Mouse (Mus musculus) neural tube, embryonic 12.5 days (tissue): ENCODE results near the gene Gm49373. TPM values are rescaled to one million over a fixed set of nuclear protein-coding genes. Genes with fewer than 3 reads are reported as not detected.

ENCODE experiments used
- ATAC-seq: fragments of 200-750 bp; cut with Nextera tagmentation; 2 replicates; pipeline ENCODE4 v1.8.0; 2017; ENCODE audit warnings: low read depth, mild to moderate bottlenecking, moderate TSS enrichment, moderate library complexity; ENCODE audit not compliant: low FRiP score
- H3K27ac ChIP-seq: fragments of 300-500 bp; sonication (generic); 2 replicates; pipeline ENCODE4 v1.5.1; 2016
- H3K27me3 ChIP-seq: fragments of 300-500 bp; sonication (generic); replicated peaks from 2 replicates; pipeline ENCODE4 v1.6.1; 2016; ENCODE audit warnings: mild to moderate bottlenecking
- H3K36me3 ChIP-seq: fragments of 300-500 bp; sonication (generic); 2 replicates; pipeline ENCODE4 v1.6.1; 2016; ENCODE audit warnings: mild to moderate bottlenecking
- H3K4me1 ChIP-seq: fragments of 300-500 bp; sonication (generic); 2 replicates; pipeline ENCODE4 v1.6.1; 2016
- H3K4me2 ChIP-seq: fragments of 300-500 bp; sonication (generic); replicated peaks from 2 replicates; pipeline ENCODE4 v1.6.1; 2016; ENCODE audit warnings: mild to moderate bottlenecking
- H3K4me3 ChIP-seq: fragments of 300-500 bp; sonication (generic); 2 replicates; pipeline ENCODE4 v1.5.1; 2016
- H3K9ac ChIP-seq: fragments of 300-500 bp; sonication (generic); 2 replicates; pipeline ENCODE4 v1.6.1; 2016; ENCODE audit warnings: mild to moderate bottlenecking
- H3K9me3 ChIP-seq: fragments of 300-500 bp; sonication (generic); 2 replicates; pipeline ENCODE4 v1.6.1; 2016; ENCODE audit warnings: mild to moderate bottlenecking
- WGBS: fragments of 180-500 bp; shearing (Covaris S2); methylation state at CpG from one replicate; pipeline ENCODE4 v1.1.7; 2016; 5-methylcytosine and 5-hydroxymethylcytosine counted together
- polyA plus RNA-seq: library from polyadenylated mRNA; unstranded; fragments of >200 nt; fragmentation: Nextera tagmentation; extraction: Ambion mirVana; gene quantifications from 2 replicates; pipeline ENCODE4 v1.2.1, GENCODE M21; 2016

The Gm49373 gene
- polyA plus RNA-seq, 1 experiment from 2014 or later: 1.7 TPM

- no peaks in the 10 kb centered on the region for H3K9me3 ChIP-seq
- WGBS: 89% methylated on average over 8 of the region's 8 CpGs
- no peaks in the 10 kb centered on the region; the same call in 1 of the 2 replicates for H3K36me3 ChIP-seq
- no peak overlapping the region for H3K4me3 ChIP-seq
- no peaks in the 10 kb centered on the region for H3K4me1 ChIP-seq
- H3K27me3 ChIP-seq: no peaks in the 10 kb centered on the region
- no peak overlapping the region for H3K9ac ChIP-seq
- ATAC-seq: no peak
- no peak overlapping the region for H3K4me2 ChIP-seq
- H3K27ac ChIP-seq: no peak overlapping the region
Measured at GRCm38 (mm10) chr9:21097793-21098192, 24.9 kb upstream of the Gm49373 start.

GRCm38 (mm10) chr9:21095958-21096357 is 23.1 kb upstream of the Gm49373 start:
- no peak overlapping the region for H3K4me2 ChIP-seq
- no peaks in the 10 kb centered on the region for H3K9me3 ChIP-seq
- no peak overlapping the region for H3K27ac ChIP-seq
- no peaks in the 10 kb centered on the region; the same call in 1 of the 2 replicates for H3K36me3 ChIP-seq
- peaks cover 2% of the 10 kb centered on the region for H3K4me1 ChIP-seq
- no peak overlapping the region for H3K9ac ChIP-seq
- 89% methylated on average over 4 of the region's 4 CpGs for WGBS
- ATAC-seq: no peak
- H3K4me3 ChIP-seq: no peak overlapping the region
- H3K27me3 ChIP-seq: no peaks in the 10 kb centered on the region

- Histone ChIP-seq H3K4me1 (peaks cover 12% of the 10 kb centered on the region), H3K27ac (no peak overlapping the region)
- ATAC-seq: no peak
Measured at GRCm38 (mm10) chr9:21093423-21093822, 20.5 kb upstream of the Gm49373 start.

GRCm38 (mm10) chr9:21091707-21092320 is 18.9 kb upstream of the Gm49373 start, which contains the start of the genes Gm38431 and Raver1:
TSS of gene Gm38431 (minus strand) at chr9:21091997.
TSS of gene Raver1 (minus strand) at chr9:21092008.
- Histone ChIP-seq H3K9ac (peak within 1 kb of the TSS; percentile 65), H3K4me2 (peak within 1 kb of the TSS; percentile 90), H3K27ac (peak within 1 kb of the TSS; percentile 69), H3K27me3 (no peaks in the 10 kb centered on the region), H3K4me1 (peaks cover 12% of the 10 kb centered on the region), H3K36me3 (peaks cover 34% of the 10 kb centered on the region), H3K4me3 (peak within 1 kb of the TSS; percentile 64), H3K9me3 (no peaks in the 10 kb centered on the region)
- peak; percentile 99 for ATAC-seq
- WGBS: under 1% methylated on average over 54 of the region's 54 CpGs

More at GRCm38 (mm10) chr9:21093423-21093822, 20.5 kb upstream of the Gm49373 start:
- Histone ChIP-seq H3K9ac (no peak overlapping the region), H3K27me3 (no peaks in the 10 kb centered on the region), H3K9me3 (no peaks in the 10 kb centered on the region), H3K36me3 (peaks cover 18% of the 10 kb centered on the region), H3K4me2 (no peak overlapping the region), H3K4me3 (no peak overlapping the region)
- 95% methylated on average over 9 of the region's 9 CpGs for WGBS

GRCm38 (mm10) chr9:21090972-21091706 is 18.2 kb upstream of the Gm49373 start:
- 5% methylated on average over 24 of the region's 24 CpGs for WGBS
- peaks cover 41% of the 10 kb centered on the region for H3K36me3 ChIP-seq
- H3K4me2 ChIP-seq: peak overlapping the region; percentile 90
- peak overlapping the region; percentile 65 for H3K9ac ChIP-seq
- peak overlapping the region; percentile 64 for H3K4me3 ChIP-seq
- peaks cover 12% of the 10 kb centered on the region for H3K4me1 ChIP-seq
- no peaks in the 10 kb centered on the region for H3K27me3 ChIP-seq
- peak overlapping the region; percentile 69 for H3K27ac ChIP-seq
- no peaks in the 10 kb centered on the region for H3K9me3 ChIP-seq
- peak; percentile 37 for ATAC-seq

GRCm38 (mm10) chr9:21090537-21090936 is 17.6 kb upstream of the Gm49373 start:
- no peaks in the 10 kb centered on the region for H3K9me3 ChIP-seq
- peak overlapping the region; percentile 65 for H3K9ac ChIP-seq
- no peaks in the 10 kb centered on the region for H3K27me3 ChIP-seq
- 84% methylated on average over 1 of the region's 1 CpGs for WGBS
- H3K4me1 ChIP-seq: peaks cover 12% of the 10 kb centered on the region
- H3K4me2 ChIP-seq: peak overlapping the region; percentile 90
- peak overlapping the region; percentile 64 for H3K4me3 ChIP-seq
- no peak for ATAC-seq
- H3K36me3 ChIP-seq: peaks cover 47% of the 10 kb centered on the region
- no peak overlapping the region for H3K27ac ChIP-seq

- Histone ChIP-seq H3K4me1 (no peaks in the 10 kb centered on the region), H3K4me2 (no peak overlapping the region), H3K9ac (no peak overlapping the region), H3K27ac (no peak overlapping the region), H3K9me3 (no peaks in the 10 kb centered on the region), H3K36me3 (peaks cover 89% of the 10 kb centered on the region), H3K4me3 (no peak overlapping the region), H3K27me3 (no peaks in the 10 kb centered on the region)
- no peak for ATAC-seq
- 94% methylated on average over 3 of the region's 3 CpGs for WGBS
Measured at GRCm38 (mm10) chr9:21083324-21083723, 10.4 kb upstream of the Gm49373 start.

- Histone ChIP-seq H3K9ac (no peak overlapping the region), H3K4me1 (no peaks in the 10 kb centered on the region), H3K4me2 (no peak overlapping the region), H3K4me3 (no peak overlapping the region), H3K27ac (no peak overlapping the region), H3K27me3 (no peaks in the 10 kb centered on the region), H3K36me3 (peaks cover 88% of the 10 kb centered on the region), H3K9me3 (no peaks in the 10 kb centered on the region)
- ATAC-seq: no peak
- 89% methylated on average over 9 of the region's 9 CpGs for WGBS
Measured at GRCm38 (mm10) chr9:21081127-21081526, 8.2 kb upstream of the Gm49373 start.

- Histone ChIP-seq H3K4me1 (peaks cover 13% of the 10 kb centered on the region), H3K36me3 (peaks cover 62% of the 10 kb centered on the region), H3K27me3 (no peaks in the 10 kb centered on the region), H3K27ac (no peak overlapping the region), H3K9ac (no peak overlapping the region), H3K4me2 (no peak overlapping the region), H3K4me3 (no peak overlapping the region), H3K9me3 (no peaks in the 10 kb centered on the region)
- ATAC-seq: no peak
- 91% methylated on average over 3 of the region's 3 CpGs for whole genome bisulfite sequencing
Measured at GRCm38 (mm10) chr9:21075625-21076024, 2.7 kb upstream of the Gm49373 start.

- Histone ChIP-seq H3K9ac (no peak overlapping the region), H3K9me3 (no peaks in the 10 kb centered on the region), H3K36me3 (peaks cover 50% of the 10 kb centered on the region), H3K4me3 (no peak overlapping the region), H3K4me2 (no peak overlapping the region), H3K4me1 (peaks cover 13% of the 10 kb centered on the region), H3K27ac (no peak overlapping the region), H3K27me3 (no peaks in the 10 kb centered on the region)
- WGBS: 85% methylated on average over 1 of the region's 1 CpGs
- no peak for ATAC-seq
Measured at GRCm38 (mm10) chr9:21074173-21074572, 1.3 kb upstream of the Gm49373 start.

GRCm38 (mm10) chr9:21072641-21073040 is 255 bp downstream of the Gm49373 start:
- Histone ChIP-seq H3K4me2 (peak overlapping the region; percentile 83), H3K27ac (no peak overlapping the region), H3K4me1 (peaks cover 13% of the 10 kb centered on the region), H3K27me3 (no peaks in the 10 kb centered on the region), H3K36me3 (peaks cover 38% of the 10 kb centered on the region), H3K4me3 (peak overlapping the region; percentile 80), H3K9ac (peak overlapping the region; percentile 82), H3K9me3 (no peaks in the 10 kb centered on the region)
- ATAC-seq: no peak
- WGBS: 20% methylated on average over 4 of the region's 4 CpGs

GRCm38 (mm10) chr9:21067006-21067684 is 5.8 kb downstream of the Gm49373 start, which contains the start of gene Zglp1:
TSS of gene Zglp1 (minus strand) at chr9:21067093.
- Histone ChIP-seq H3K27me3 (no peaks in the 10 kb centered on the region), H3K4me1 (peaks cover 6% of the 10 kb centered on the region; the same call in 1 of the 2 replicates), H3K27ac (no peak within 1 kb of the TSS), H3K9ac (no peak within 1 kb of the TSS), H3K9me3 (no peaks in the 10 kb centered on the region), H3K4me3 (no peak within 1 kb of the TSS), H3K4me2 (no peak within 1 kb of the TSS), H3K36me3 (peaks cover 47% of the 10 kb centered on the region)
- ATAC-seq: no peak
- 86% methylated on average over 27 of the region's 27 CpGs for WGBS
